Mouse (Mus musculus): ENCODE measurements around the gene Cxcr5. TPM values are rescaled to one million over a fixed set of nuclear protein-coding genes. Genes with fewer than 3 reads are reported as not detected.
"Not testable (repeated sequence)": the region's sequence is repeated elsewhere in the genome, so short reads cannot be mapped to it uniquely, and the experiment has no call there.

Gene Cxcr5
- total RNA-seq, 2 experiments from 2014 or later, result 0.37 to 2.8 TPM

DNA sequence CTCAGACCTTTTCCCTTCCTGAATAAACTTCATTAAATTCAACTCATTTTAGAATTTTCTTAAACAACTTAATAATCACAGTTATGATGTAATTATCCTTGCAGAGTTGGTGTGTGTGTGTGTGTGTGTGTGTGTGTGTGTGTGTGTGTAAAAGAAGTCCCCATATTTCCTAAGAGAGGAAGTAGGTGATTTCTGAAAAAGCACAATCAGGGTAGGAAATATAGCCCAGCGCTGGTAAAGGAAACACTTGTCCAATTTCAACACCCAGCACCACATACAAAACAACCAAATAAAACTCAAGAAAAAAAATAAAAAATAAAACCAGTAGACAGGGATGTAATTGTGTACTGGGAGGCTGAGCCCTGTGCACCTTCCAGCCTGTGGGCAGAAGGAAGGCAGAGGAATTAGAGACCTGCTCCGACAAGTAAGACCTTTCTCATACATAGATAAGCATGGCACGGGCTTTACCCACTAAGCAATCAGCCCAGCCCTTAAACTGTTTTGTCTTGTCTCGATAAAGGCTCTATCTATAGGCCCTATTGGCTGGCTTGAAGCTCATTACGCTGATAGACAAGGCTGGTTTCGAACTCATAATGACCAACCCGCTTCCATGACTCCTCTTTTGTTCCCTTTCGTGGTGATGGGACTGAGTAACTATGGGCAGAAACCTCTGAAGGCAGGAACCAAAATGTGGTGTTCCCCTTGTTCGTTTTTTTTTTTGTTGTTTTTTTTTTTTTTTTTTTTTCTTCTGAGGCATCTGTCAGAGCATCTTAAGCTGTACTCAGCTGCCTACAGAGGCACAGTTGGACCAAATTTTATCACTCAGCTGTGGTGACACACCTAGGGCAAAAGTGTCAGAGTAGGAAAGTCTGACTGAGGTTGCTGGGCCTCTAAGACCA lies 25.8 kb upstream of the Cxcr5 start:
- DNase-seq, result no peak

GRCm38 (mm10) chr9:44586640-44587261 lies 25.1 kb upstream of the Cxcr5 start:
- no peak for DNase-seq

DNA sequence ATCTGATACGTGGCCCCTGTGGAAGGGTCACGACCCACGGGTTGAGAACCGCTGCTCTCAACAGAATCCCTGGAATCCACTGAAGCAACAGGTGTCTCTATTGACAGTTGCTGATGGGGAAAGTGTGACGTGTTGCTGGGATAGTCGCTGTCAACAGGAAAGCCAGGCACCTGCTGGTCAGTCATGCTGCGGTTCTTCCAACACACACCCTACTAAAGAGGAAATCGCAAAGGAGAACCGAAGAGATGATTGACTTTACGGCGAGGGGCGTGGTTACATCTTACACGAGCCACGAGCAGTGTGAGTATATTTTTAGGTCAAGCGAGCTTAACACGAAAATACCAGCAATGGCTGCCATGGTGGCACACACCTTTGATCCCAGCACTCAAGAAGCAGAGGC lies 20.7 kb upstream of the Cxcr5 start:
- DNase-seq, result peak in 1 of 2 experiments; percentile 52

DNA sequence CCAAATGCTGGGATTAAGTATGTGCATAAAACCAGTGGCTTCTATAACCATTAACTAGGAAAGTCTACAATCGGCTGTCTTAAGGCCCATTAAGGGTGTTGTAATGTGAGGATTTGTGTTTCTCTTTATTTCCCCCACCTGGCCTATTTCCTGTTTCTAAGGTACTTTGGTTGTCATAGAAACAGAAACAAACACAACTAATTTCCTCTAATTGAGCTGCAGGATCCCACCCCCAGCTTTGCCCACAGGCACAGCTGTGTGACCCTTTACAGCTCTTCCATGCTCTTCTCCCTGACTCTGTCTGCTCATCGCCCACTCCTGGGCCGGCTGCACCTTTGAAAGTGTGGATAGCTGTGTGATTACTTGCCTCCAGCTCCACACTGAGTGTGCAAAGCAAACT lies 19.7 kb upstream of the Cxcr5 start:
- no peak for DNase-seq

DNA sequence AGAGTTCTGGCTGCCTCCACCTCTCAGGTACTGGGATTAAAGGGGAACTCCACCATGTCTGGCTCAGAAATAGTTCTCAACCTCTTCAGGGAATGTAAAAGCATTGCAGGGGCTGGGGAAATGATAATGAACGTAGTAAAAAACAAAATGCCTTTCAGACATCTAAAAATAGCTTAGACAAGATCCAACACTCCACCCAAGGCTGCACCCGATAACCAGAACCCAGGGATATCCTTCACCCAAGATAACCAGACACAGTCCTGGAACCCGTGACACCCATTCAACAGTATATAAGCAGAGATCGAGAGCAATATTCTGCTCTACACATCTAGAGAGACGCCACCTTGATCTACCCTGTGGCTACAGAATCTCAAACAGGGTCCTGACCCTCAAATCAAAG lies 18.4 kb upstream of the Cxcr5 start:
- no peak for DNase-seq

- DNase-seq, result peak; percentile 43 to 67
Observed at GRCm38 (mm10) chr9:44579392-44579791, 17.7 kb upstream of the Cxcr5 start.

- DNase-seq, result not testable (repeated sequence)
Observed at GRCm38 (mm10) chr9:44576046-44576445, 14.4 kb upstream of the Cxcr5 start.

GRCm38 (mm10) chr9:44575095-44575494 lies 13.4 kb upstream of the Cxcr5 start:
- DNase-seq, result no peak

- no peak for DNase-seq
Observed at GRCm38 (mm10) chr9:44573306-44573705, 11.6 kb upstream of the Cxcr5 start.

- DNase-seq, result peak in 1 of 2 experiments; percentile 59
Observed at GRCm38 (mm10) chr9:44570939-44571382, 9.3 kb upstream of the Cxcr5 start.

DNA sequence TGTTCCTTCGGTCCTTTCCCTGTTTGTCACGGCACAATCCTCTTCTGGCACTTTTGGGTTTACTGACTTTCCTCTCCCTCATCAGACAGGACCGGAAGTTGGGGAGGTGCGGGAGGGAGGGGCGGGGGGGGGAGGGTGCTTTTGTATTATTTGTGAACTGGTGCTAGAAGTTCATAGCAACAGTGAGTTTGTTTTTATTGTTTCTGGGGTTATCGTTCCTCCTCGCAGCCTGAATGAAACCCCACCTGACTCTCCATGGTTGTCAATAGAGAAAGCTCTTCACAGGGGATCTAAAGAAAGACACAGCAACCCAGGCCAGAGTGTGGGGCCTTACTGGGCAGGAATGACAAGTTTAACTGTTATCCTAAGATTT lies 6.4 kb upstream of the Cxcr5 start:
- no peak for DNase-seq

- peak; percentile 55 to 79 for DNase-seq
Observed at GRCm38 (mm10) chr9:44567338-44568082, 5.8 kb upstream of the Cxcr5 start.

- DNase-seq, result no peak
Observed at GRCm38 (mm10) chr9:44565367-44565766, 3.7 kb upstream of the Cxcr5 start.

- DNase-seq, result no peak
Observed at GRCm38 (mm10) chr9:44562936-44563335, 1.3 kb upstream of the Cxcr5 start.

- peak in 1 of 2 experiments; percentile 31 for DNase-seq
Observed at GRCm38 (mm10) chr9:44552161-44552560, 9.5 kb downstream of the Cxcr5 start.

DNA sequence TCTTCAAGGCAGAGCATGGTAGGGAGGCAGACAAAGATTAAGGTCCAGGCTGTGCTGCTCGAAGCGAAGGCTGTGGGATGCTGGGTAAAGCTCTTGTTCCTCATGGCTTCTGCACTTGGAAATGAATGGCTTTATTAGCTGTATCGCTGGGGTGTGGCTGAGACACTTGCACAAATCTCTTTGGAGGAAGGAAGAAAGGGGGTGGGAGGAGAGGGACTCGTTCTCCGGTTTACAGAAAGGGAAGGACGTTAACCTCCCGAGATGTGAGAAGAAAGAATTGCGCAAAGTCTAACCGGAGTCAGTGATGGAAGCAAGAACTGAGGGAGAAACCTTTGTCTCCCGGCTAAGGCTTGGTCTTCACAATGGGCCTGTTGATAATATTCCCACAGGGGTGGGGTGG lies 10.5 kb downstream of the Cxcr5 start:
- peak in 1 of 2 experiments; percentile 41 for DNase-seq

GRCm38 (mm10) chr9:44548412-44549152 lies 13.1 kb downstream of the Cxcr5 start:
- DNase-seq, result no peak

GRCm38 (mm10) chr9:44544986-44545385 lies 16.7 kb downstream of the Cxcr5 start:
- no peak for DNase-seq

DNA sequence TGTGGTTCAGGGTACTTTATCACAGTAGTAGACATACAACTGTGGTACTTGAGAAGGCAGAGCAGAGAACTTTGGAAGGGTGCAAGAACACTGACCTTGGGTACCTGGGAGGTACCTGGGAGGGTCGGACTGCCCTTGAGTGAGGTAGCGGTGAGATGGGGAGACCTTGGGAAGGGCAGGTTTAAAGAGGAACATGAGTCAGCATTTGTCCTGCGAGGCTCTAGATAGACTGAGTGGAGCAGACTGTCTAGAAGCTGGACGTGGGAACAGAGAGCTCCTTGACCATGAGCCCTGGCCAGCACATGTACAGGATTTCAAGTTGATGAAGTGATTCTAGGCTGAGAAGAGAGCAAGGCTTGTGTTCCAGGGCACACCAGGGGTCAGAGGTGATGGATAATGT lies 19.3 kb downstream of the Cxcr5 start:
- DNase-seq, result no peak

- DNase-seq, result no peak
Observed at GRCm38 (mm10) chr9:44540676-44541075, 21.0 kb downstream of the Cxcr5 start.

GRCm38 (mm10) chr9:44539816-44540421 lies 21.8 kb downstream of the Cxcr5 start:
- no peak for DNase-seq
